ENCODE assay signal across 19 mouse cellular contexts in the genomic region with DNA sequence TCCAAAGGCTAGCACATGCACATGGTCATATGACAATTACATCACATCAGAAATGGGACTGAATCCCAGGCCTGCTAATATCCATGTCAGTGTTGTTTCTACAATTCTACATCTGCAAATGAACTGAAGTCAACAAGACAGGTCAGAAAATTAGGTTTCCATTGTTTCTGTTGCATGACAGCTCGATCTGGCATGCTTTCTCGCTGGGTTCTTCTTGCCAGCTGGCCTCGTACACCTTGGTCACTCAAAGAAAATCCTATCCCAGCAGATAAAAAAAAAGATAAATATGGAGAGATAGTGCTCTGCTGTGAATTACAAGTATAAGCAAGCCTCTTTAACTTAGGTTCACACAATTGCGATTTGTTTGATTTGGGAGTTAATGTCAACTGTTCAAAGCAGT.
"Had no signal": no experiment of that assay in that cellular context is flagged by ENCODE, and none has a peak within 500 bp of the region (broad histone marks: within the 10 kb centered on the region; RNA-seq: fewer than 3 reads in every experiment).

No protein-coding gene starts in this region.

- H3K27ac ChIP-seq: midbrain, embryonic 10.5 days; midbrain, embryonic 12.5 days; neural tube, embryonic 13.5 days; neural tube, embryonic 15.5 days had no signal

- H3K27me3 ChIP-seq: midbrain, embryonic 12.5 days; neural tube, embryonic 13.5 days; neural tube, embryonic 15.5 days had no signal

- H3K36me3 ChIP-seq: midbrain, embryonic 10.5 days; midbrain, embryonic 12.5 days; neural tube, embryonic 13.5 days; neural tube, embryonic 15.5 days had no signal

- ATAC-seq: midbrain, embryonic 16.5 days had no signal

- H3K4me3 ChIP-seq: midbrain, embryonic 10.5 days; midbrain, embryonic 12.5 days; myocyte; neural tube, embryonic 13.5 days; neural tube, embryonic 15.5 days had no signal

- DNase-seq: lung, adult 18-20 months; lung, embryonic 14.5 days; lung, postnatal 10 days; lung, postnatal 4 days; midbrain, embryonic 14.5 days; retina, postnatal 1 day; right cerebral cortex, adult 18-20 months; right cerebral cortex, postnatal 25 days; right cerebral cortex, postnatal 4 days; spleen, adult 18-20 months; thymus, adult 18-20 months; thymus, postnatal 14 days; thymus, postnatal 36 days had no signal

- H3K4me1 ChIP-seq: midbrain, embryonic 10.5 days; midbrain, embryonic 12.5 days; neural tube, embryonic 13.5 days; neural tube, embryonic 15.5 days had no signal
